Mouse (Mus musculus): ENCODE measurements around the gene Dnajc25. TPM values are rescaled to one million over a fixed set of nuclear protein-coding genes. Genes with fewer than 3 reads are reported as not detected.

The Dnajc25 gene
- polyA plus RNA-seq, 1 experiment, result 6.5 TPM

GRCm38 (mm10) chr4:58997081-58997480 lies 2.2 kb downstream of the Dnajc25 start:
- TF ChIP-seq GATA1 (IDR thresholded peaks at IDR 0.05; ENCODE audit: low read length), result no peak

- TF ChIP-seq GATA1 (IDR thresholded peaks at IDR 0.05; ENCODE audit: low read length), result peak; percentile 38
Observed at GRCm38 (mm10) chr4:58998688-58999087, 3.8 kb downstream of the Dnajc25 start.

DNA sequence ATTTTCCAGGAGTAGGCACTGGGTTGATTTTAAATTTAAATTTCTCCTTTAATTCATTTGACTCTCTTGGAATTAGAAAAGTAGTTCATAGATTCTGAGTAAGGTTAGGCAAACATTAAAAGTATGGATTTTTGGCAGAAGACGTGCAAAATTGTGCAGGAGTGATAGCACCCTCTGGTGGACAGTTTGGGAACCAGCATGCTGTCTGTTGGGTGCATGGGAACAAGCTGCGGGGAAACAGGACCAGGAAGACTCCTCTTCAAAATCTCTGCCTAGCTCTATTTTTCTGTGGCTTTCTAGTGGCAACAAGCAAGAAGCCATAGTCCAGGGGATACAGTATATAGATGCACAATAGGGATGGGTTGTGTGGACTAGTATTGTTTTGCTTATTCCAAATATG lies 4.8 kb downstream of the Dnajc25 start:
- TF ChIP-seq GATA1 (IDR thresholded peaks at IDR 0.05; ENCODE audit: low read length), result no peak

DNA sequence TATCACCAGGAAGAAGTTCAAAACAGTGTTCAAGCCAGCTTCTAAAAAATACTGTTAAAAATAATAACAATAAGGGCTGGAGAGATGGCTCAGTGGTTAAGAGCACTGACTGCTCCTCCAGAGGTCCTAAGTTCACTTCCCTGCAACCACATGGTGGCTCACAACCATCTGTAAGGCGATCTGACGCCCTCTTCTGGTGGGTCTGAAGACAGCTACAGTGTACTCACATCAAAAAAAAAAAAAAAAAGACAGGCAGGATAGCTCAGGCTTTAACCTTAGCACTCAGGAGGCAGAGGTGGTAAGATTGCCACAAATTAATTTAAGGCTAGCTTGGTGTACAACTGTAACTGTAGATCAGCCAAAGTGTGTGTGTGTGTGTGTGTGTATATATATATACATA lies 5.8 kb downstream of the Dnajc25 start:
- TF ChIP-seq GATA1 (IDR thresholded peaks at IDR 0.05; ENCODE audit: low read length), result no peak

DNA sequence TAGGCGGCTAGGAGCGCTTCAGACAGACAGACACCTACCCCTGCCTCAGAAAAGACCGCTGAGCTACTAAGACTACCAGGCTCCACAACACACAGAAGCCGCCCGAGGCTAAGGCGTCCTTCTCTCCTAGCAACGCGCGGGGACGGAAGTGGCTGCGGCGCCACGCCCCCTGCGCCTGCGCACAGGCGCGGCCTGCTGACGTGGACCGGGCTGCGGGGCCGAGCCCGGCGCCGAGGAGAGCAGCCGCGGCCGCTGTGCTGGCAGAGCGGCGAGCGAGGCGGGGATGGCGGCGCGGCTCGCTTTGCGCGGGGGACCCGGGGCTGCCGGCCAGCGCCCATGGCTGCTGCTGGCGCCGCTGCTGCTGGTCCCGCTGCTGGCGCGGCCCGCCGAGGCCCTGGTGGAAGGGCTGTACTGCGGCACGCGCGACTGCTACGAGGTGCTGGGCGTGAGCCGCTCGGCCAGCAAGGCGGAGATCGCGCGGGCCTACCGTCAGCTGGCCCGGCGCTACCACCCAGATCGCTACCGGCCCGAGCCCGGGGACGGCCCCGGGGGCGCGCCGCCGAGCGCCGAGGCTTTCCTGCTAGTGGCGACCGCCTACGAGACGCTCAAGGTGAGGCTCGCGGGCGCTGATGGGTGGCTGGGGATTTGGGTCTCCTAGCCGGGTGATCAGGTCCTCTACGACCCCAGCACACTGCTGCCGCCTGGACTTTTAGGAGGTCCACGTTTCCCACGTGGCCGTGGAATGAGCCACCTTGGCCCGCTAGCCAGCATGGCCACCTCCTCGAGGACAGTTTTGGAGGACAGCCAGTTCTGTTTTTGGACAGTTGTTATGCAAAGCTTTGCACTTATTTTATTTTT lies 8.3 kb downstream of the Dnajc25 start, which contains the start of gene Gm20503:
Gene Gm20503 (plus strand): TSS at position 263 of the 858 bp plus-strand sequence.
- no peak for TF ChIP-seq GATA1 (IDR thresholded peaks at IDR 0.05; ENCODE audit: low read length)

- no peak for TF ChIP-seq GATA1 (IDR thresholded peaks at IDR 0.05; ENCODE audit: low read length)
Observed at GRCm38 (mm10) chr4:59003806-59004200, 8.9 kb downstream of the Dnajc25 start.

- TF ChIP-seq GATA1 (IDR thresholded peaks at IDR 0.05; ENCODE audit: low read length), result no peak
Observed at GRCm38 (mm10) chr4:59006211-59006610, 11.3 kb downstream of the Dnajc25 start.

- TF ChIP-seq GATA1 (IDR thresholded peaks at IDR 0.05; ENCODE audit: low read length), result no peak
Observed at GRCm38 (mm10) chr4:59007016-59007415, 12.2 kb downstream of the Dnajc25 start.

DNA sequence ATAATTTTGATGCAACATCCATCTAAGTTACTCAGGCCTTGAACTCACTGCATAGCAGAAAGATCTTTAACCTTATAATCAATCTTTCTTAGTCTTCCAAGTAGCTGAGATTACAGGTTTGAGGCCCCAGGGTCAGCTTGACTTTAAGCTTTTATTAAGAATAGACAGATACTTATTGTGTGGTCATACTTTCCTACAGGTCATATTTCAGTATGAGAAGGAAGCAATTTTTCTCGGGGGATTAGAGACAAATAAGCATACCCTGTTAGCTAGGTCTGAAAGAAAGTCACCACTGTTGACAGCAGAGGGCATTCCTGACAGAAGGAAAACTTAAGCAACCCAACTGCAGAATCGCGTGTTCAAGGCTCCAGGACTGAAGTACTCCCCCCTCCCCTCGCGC lies 13.1 kb downstream of the Dnajc25 start:
- TF ChIP-seq GATA1 (IDR thresholded peaks at IDR 0.05; ENCODE audit: low read length), result no peak

GRCm38 (mm10) chr4:59009186-59009585 lies 14.3 kb downstream of the Dnajc25 start:
- no peak for TF ChIP-seq GATA1 (IDR thresholded peaks at IDR 0.05; ENCODE audit: low read length)

- no peak for TF ChIP-seq GATA1 (IDR thresholded peaks at IDR 0.05; ENCODE audit: low read length)
Observed at GRCm38 (mm10) chr4:59009696-59010095, 14.8 kb downstream of the Dnajc25 start.

DNA sequence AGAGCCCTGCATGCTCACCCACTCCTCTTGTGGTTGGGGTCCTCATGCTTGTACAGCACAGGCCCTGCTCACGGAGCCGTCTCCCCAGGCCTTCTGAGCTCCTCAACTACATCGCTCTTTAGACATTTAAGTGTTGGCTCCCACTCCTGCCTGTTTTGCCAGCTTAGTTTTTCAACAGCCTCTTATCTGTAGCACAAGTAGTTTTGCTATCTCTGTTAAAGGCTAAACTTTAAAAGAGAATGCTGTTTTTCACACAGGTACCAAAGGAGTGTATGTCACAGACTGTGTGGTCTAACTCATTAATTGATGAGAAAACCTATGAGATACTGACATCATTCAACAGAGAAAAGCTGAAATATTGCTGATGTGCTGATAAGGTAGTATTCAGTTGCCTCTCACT lies 16.6 kb downstream of the Dnajc25 start:
- no peak for TF ChIP-seq GATA1 (IDR thresholded peaks at IDR 0.05; ENCODE audit: low read length)

- TF ChIP-seq GATA1 (IDR thresholded peaks at IDR 0.05; ENCODE audit: low read length), result no peak
Observed at GRCm38 (mm10) chr4:59015181-59015580, 20.3 kb downstream of the Dnajc25 start.

DNA sequence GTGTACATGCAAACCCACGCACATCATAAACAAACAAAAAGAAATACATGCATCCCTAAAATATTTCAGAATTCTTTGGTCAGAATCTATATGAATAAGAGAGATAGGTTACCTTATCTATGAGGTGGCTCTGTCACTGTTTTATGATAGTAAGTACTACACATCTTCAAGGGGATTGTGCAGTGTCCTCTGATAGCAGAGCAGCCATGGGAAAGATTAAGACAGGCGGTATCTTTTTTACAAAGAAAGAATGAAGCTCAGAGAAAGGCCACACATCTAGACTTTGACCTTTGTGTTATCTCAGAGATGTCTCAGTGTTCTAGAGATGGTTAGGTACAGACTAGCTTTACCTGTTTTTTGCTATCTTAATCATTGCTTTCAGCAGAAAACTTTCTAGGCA lies 22.1 kb downstream of the Dnajc25 start:
- no peak for TF ChIP-seq GATA1 (IDR thresholded peaks at IDR 0.05; ENCODE audit: low read length)

DNA sequence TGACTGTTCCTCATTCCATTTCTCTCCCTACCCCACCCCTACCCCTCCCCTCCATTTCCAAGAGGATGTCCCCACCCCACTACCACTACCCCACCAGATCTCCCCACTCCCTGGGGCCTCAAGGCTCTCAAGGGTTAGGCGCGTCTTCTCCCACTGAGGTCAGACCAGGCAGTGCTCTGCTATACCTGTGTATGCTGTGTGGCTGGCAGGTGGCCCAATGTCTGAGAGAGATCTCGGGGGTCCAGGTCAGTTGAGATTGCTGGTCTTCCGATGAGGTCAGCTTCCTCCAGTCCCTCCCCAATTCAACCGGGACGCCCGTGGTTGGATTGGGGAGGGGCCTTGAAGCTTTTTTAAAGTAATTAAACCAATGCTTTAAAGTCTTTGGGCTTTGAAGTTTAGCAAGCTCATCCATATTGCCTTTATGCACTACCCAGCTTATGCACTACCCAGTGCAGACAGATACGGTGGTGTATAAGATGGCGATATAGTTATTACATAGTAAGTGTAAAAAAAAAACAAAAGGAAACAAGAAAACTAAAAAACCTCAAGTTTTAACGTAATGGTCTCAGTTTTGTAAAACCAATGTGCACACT lies 39.6 kb downstream of the Dnajc25 start:
- TF ChIP-seq GATA1 (IDR thresholded peaks at IDR 0.05; ENCODE audit: low read length), result no peak

GRCm38 (mm10) chr4:59034918-59035785 lies 40.3 kb downstream of the Dnajc25 start, which contains the start of gene Gng10:
Gng10 (plus strand) TSS chr4:59035088.
- no peak for TF ChIP-seq GATA1 (IDR thresholded peaks at IDR 0.05; ENCODE audit: low read length)
